Mouse (Mus musculus) forebrain, embryonic 12.5 days (tissue): ENCODE results near the gene Degs2. TPM values are rescaled to one million over a fixed set of nuclear protein-coding genes. Genes with fewer than 3 reads are reported as not detected.
A peak's percentile ranks its signal among the peaks of the same experiment; 100 is the strongest.

Source experiments
- ATAC-seq: fragments of 200-750 bp; cut with Nextera tagmentation; 2 replicates; pipeline ENCODE4 v1.8.0; 2017; ENCODE audit warnings: moderate TSS enrichment; ENCODE audit not compliant: low FRiP score
- H3K27ac ChIP-seq: fragments of 300-500 bp; sonication (generic); 2 replicates; pipeline ENCODE4 v1.5.1; 2016; ENCODE audit warnings: mild to moderate bottlenecking
- H3K27me3 ChIP-seq: fragments of 300-500 bp; sonication (generic); 2 replicates; pipeline ENCODE4 v1.6.1; 2016; ENCODE audit warnings: mild to moderate bottlenecking
- H3K36me3 ChIP-seq: fragments of 300-500 bp; sonication (generic); replicated peaks from 2 replicates; pipeline ENCODE4 v1.6.1; 2016; ENCODE audit warnings: mild to moderate bottlenecking
- H3K4me1 ChIP-seq: fragments of 300-500 bp; sonication (generic); 2 replicates; pipeline ENCODE4 v1.6.1; 2016
- H3K4me2 ChIP-seq: fragments of 300-500 bp; sonication (generic); 2 replicates; pipeline ENCODE4 v1.6.1; 2016; ENCODE audit warnings: mild to moderate bottlenecking, moderate library complexity
- H3K4me3 ChIP-seq: fragments of 300-500 bp; sonication (generic); replicated peaks from 2 replicates; pipeline ENCODE4 v1.5.1; 2016; ENCODE audit warnings: mild to moderate bottlenecking
- H3K9ac ChIP-seq: fragments of 300-500 bp; sonication (generic); 2 replicates; pipeline ENCODE4 v1.6.1; 2016; ENCODE audit warnings: mild to moderate bottlenecking
- H3K9me3 ChIP-seq: fragments of 300-500 bp; sonication (generic); 2 replicates; pipeline ENCODE4 v1.6.1; 2016
- WGBS: fragments of 180-500 bp; shearing (Covaris S2); methylation state at CpG from one replicate; pipeline ENCODE4 v1.1.7; 2016; 5-methylcytosine and 5-hydroxymethylcytosine counted together
- polyA plus RNA-seq: library from polyadenylated mRNA; unstranded; fragments of >200 nt; fragmentation: Nextera tagmentation; extraction: Ambion mirVana; gene quantifications from 2 replicates; pipeline ENCODE4 v1.2.1, GENCODE M21; 2016

The Degs2 gene
- polyA plus RNA-seq, 1 experiment from 2014 or later, result 2.4 TPM

GRCm38 (mm10) chr12:108674502-108674901, 27.6 kb downstream of the Degs2 start:
- WGBS, result 86% methylated on average over 4 of the region's 4 CpGs
- no peaks in the 10 kb centered on the region for H3K4me1 ChIP-seq
- H3K9me3 ChIP-seq, result no peaks in the 10 kb centered on the region
- H3K27me3 ChIP-seq, result no peaks in the 10 kb centered on the region
- H3K9ac ChIP-seq, result no peak overlapping the region
- ATAC-seq, result no peak
- H3K4me2 ChIP-seq, result no peak overlapping the region
- no peak overlapping the region for H3K4me3 ChIP-seq
- H3K36me3 ChIP-seq, result peaks cover 84% of the 10 kb centered on the region
- no peak overlapping the region for H3K27ac ChIP-seq

DNA sequence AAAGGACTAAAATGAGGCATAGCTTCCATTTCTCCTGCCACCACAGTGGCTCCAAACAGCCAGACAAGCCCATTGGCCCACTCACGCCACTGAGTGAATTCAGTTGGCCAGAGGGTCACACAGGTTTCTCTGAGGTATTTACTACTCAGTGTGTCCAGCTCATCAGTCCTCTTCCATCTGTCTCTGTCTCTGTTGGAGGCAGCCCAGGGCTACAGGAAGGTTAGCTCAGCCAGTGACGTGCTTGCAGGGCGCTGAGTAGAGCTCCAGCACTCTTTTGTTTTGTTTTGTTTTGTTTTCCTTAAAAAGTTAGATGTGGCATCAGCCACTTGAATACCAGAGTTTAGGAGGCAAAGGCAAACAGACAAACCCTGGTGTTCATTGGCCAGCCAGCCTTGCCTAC, 28.6 kb downstream of the Degs2 start:
- Histone ChIP-seq H3K4me3 (no peak overlapping the region), H3K36me3 (peaks cover 75% of the 10 kb centered on the region), H3K4me2 (no peak overlapping the region), H3K9me3 (no peaks in the 10 kb centered on the region), H3K4me1 (peaks cover 4% of the 10 kb centered on the region; the same call in 1 of the 2 replicates), H3K27ac (no peak overlapping the region), H3K27me3 (no peaks in the 10 kb centered on the region), H3K9ac (no peak overlapping the region)
- no peak for ATAC-seq
- WGBS, result 77% methylated on average over 3 of the region's 3 CpGs

- Histone ChIP-seq H3K27ac (no peak overlapping the region), H3K4me3 (no peak overlapping the region), H3K27me3 (no peaks in the 10 kb centered on the region), H3K9me3 (no peaks in the 10 kb centered on the region), H3K4me2 (no peak overlapping the region), H3K36me3 (peaks cover 73% of the 10 kb centered on the region), H3K4me1 (peaks cover 7% of the 10 kb centered on the region; the same call in 1 of the 2 replicates), H3K9ac (no peak overlapping the region)
- ATAC-seq, result no peak
- WGBS, result 92% methylated on average over 4 of the region's 4 CpGs
Observed at GRCm38 (mm10) chr12:108672908-108673307, 29.2 kb downstream of the Degs2 start.

- 95% methylated on average over 2 of the region's 2 CpGs for WGBS
- no peak for ATAC-seq
- Histone ChIP-seq H3K36me3 (peaks cover 66% of the 10 kb centered on the region), H3K4me2 (no peak overlapping the region), H3K27me3 (no peaks in the 10 kb centered on the region), H3K9ac (no peak overlapping the region), H3K9me3 (no peaks in the 10 kb centered on the region), H3K27ac (no peak overlapping the region), H3K4me1 (peaks cover 7% of the 10 kb centered on the region; the same call in 1 of the 2 replicates), H3K4me3 (no peak overlapping the region)
Observed at GRCm38 (mm10) chr12:108671541-108671940, 30.6 kb downstream of the Degs2 start.

DNA sequence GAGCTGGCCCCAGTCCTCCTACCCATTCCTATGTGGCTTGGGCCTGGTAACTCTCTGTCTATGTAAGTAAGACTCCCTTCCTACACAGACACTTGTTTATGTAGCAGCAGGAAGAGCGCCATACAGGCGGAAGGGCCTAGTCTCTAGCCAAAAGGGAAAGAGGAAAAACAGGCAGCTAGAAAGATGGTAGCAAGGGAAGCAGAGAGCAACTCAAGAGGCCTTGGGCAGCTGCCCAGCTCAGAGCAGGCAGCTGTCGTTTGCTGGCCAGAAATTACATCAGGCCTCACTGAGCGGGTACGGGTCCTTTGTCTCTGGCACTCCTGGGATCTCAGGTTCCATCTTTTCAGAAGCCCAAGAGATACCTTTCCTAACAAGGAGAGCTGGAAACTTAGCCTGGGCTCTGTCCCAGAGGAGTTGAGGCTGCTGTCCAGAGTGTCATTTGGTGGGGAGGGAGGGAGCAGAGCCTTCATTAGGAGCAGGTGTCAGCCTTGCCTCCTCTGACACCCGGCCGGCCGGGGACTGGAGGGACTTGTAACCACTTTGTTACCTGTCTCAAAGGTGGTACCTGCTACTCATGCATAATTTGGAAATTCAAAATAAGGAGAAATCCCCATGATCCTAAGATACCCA, 33.4 kb downstream of the Degs2 start:
- Histone ChIP-seq H3K4me1 (peaks cover 7% of the 10 kb centered on the region; the same call in 1 of the 2 replicates), H3K9ac (no peak overlapping the region), H3K4me2 (no peak overlapping the region), H3K36me3 (peaks cover 57% of the 10 kb centered on the region), H3K27ac (peak overlapping the region; percentile 39; the same call in 1 of the 2 replicates), H3K27me3 (no peaks in the 10 kb centered on the region), H3K4me3 (no peak overlapping the region), H3K9me3 (no peaks in the 10 kb centered on the region)
- ATAC-seq, result no peak
- WGBS, result 85% methylated on average over 8 of the region's 8 CpGs

DNA sequence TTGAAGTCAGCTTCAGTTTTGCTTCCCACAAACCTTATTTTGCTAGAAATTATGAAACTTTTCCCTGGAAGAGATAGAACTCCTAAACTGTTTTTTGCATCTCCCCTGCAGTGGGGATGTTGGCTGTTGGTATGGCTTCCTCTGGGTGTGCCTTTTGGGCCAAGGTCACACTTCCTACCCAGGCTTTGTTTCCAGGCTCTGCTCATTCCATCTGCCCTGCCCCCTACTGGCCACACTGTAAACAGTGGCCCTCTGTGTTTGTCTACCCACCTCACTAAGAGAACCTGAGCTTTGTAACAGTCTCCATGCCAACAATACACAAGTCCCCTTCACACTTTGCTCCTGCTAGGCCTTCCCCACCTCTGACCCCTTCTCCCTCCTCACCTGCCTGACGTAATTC, 44.8 kb downstream of the Degs2 start:
- no peak overlapping the region for H3K4me2 ChIP-seq
- no peak overlapping the region for H3K9ac ChIP-seq
- peak; percentile 20; the same call in 1 of the 2 replicates for ATAC-seq
- 75% methylated on average over 1 of the region's 1 CpGs for WGBS
- H3K4me3 ChIP-seq, result no peak overlapping the region
- no peaks in the 10 kb centered on the region for H3K27me3 ChIP-seq
- peaks cover 62% of the 10 kb centered on the region for H3K36me3 ChIP-seq
- H3K9me3 ChIP-seq, result no peaks in the 10 kb centered on the region
- H3K27ac ChIP-seq, result no peak overlapping the region
- no peaks in the 10 kb centered on the region for H3K4me1 ChIP-seq

DNA sequence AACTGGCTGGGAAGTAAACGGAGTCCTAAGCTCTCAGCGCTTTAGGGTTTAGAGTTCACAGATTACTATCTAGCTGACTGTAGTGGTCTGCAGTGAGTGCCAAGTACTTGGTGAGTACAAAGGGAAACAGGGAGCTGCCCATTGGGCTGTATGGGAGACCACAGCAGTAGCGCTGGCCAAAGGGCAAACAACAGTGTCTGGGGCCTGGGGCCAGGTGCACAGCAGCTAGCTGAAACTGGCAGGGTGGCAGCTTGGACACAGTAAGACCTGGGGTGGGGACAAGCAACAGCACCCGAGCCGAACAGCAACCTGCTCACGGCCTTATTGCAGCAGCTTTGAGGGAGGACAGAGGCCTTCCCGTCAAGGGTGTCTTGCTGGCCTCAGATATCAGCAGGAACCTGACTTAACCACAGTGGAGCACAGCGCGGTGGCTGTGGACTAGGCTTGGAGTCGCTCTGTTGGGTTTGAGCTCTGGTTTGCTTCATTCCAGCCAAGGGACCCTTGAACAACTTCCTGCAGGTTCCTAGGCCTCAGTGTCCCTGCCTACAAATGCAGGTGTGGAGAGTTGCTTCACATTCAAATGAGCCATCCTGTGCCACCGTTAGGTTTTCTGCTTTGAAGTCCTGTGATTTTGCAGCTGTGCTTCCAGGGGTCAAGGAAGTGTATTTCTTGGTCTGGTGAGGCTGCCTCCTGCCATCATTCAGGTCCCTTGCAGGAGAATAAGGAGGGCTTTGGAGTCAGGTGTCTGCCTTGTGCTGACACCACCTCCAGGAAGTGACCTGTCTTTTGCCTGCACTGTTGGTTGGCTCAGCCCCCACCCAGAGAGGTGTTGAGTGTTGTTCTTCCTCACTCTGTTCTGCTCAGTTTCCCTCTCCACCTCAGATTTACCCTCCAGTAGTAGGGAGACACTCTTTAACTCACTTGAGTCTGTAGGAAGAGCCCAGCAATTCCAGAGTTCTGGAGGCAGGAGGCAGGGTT, 48.5 kb downstream of the Degs2 start:
- no peak overlapping the region for H3K9ac ChIP-seq
- no peak for ATAC-seq
- no peak overlapping the region for H3K27ac ChIP-seq
- H3K4me2 ChIP-seq, result no peak overlapping the region
- H3K4me3 ChIP-seq, result no peak overlapping the region
- no peaks in the 10 kb centered on the region for H3K4me1 ChIP-seq
- peaks cover 77% of the 10 kb centered on the region for H3K36me3 ChIP-seq
- H3K9me3 ChIP-seq, result no peaks in the 10 kb centered on the region
- WGBS, result 91% methylated on average over 11 of the region's 11 CpGs
- H3K27me3 ChIP-seq, result no peaks in the 10 kb centered on the region

GRCm38 (mm10) chr12:108651053-108651660, 51.0 kb downstream of the Degs2 start:
- 64% methylated on average over 7 of the region's 7 CpGs for WGBS

DNA sequence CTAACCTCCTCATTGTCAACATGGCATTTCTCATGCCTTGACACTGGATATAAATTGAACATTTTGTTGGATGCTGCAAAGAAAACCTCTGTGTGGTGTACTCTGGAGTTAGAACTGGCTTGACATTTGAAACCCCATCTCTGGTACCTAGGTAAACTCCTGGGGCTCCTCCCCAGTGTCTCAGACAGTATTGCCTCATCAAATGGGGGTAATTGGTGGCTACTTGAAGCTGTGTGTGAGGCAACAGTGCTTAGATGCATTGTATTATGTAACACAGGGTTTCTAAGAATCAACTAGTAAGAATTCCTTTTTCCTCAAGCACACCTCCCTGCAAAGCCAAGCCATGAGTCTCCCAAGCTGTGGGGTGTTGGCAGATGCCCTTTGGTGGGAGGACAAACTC, 54.3 kb downstream of the Degs2 start:
- peaks cover 49% of the 10 kb centered on the region for H3K36me3 ChIP-seq

More at GRCm38 (mm10) chr12:108651053-108651660, 51.0 kb downstream of the Degs2 start:
- no peak for ATAC-seq
- Histone ChIP-seq H3K4me2 (no peak overlapping the region), H3K4me3 (no peak overlapping the region), H3K4me1 (no peaks in the 10 kb centered on the region), H3K9me3 (no peaks in the 10 kb centered on the region), H3K27ac (no peak overlapping the region), H3K36me3 (peaks cover 75% of the 10 kb centered on the region), H3K9ac (no peak overlapping the region), H3K27me3 (no peaks in the 10 kb centered on the region)

GRCm38 (mm10) chr12:108646234-108646633, 55.9 kb downstream of the Degs2 start:
- Histone ChIP-seq H3K4me3 (no peak overlapping the region), H3K9ac (no peak overlapping the region), H3K4me1 (no peaks in the 10 kb centered on the region), H3K9me3 (no peaks in the 10 kb centered on the region), H3K27ac (no peak overlapping the region), H3K27me3 (no peaks in the 10 kb centered on the region), H3K4me2 (no peak overlapping the region), H3K36me3 (peaks cover 34% of the 10 kb centered on the region)
- no peak for ATAC-seq
- WGBS, result 95% methylated on average over 1 of the region's 1 CpGs

More for the DNA sequence above, 54.3 kb downstream of the Degs2 start:
- H3K27ac ChIP-seq, result no peak overlapping the region
- H3K9me3 ChIP-seq, result no peaks in the 10 kb centered on the region
- no peaks in the 10 kb centered on the region for H3K27me3 ChIP-seq
- H3K4me3 ChIP-seq, result no peak overlapping the region
- H3K9ac ChIP-seq, result no peak overlapping the region
- no peak for ATAC-seq
- H3K4me1 ChIP-seq, result no peaks in the 10 kb centered on the region
- no peak overlapping the region for H3K4me2 ChIP-seq

DNA sequence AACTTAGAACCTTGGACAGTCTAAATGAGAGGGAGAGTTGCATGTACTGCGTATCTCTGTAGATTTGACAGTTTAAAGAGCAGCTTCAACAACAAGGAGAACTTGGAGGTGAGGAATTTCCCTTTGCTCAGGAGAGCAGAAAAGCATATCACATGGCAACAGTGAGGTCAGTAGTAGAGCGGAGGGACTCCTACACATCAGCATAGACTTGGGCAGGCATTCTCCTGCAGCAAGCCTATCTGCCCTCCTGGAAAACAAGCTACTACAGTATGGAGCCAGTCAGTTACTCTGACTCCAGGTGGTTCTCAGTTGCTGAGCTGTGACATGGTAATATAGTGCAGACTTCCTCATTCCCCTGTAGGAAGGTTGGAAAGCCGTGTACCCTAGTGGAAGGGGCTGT, 60.1 kb downstream of the Degs2 start:
- no peak overlapping the region for H3K9ac ChIP-seq
- no peaks in the 10 kb centered on the region for H3K27me3 ChIP-seq
- WGBS, result over 99% methylated on average over 3 of the region's 3 CpGs
- no peak overlapping the region for H3K4me3 ChIP-seq
- no peak overlapping the region for H3K4me2 ChIP-seq
- H3K4me1 ChIP-seq, result no peaks in the 10 kb centered on the region
- H3K9me3 ChIP-seq, result no peaks in the 10 kb centered on the region
- H3K27ac ChIP-seq, result no peak overlapping the region
- no peak for ATAC-seq
- no peaks in the 10 kb centered on the region for H3K36me3 ChIP-seq

- Histone ChIP-seq H3K27me3 (no peaks in the 10 kb centered on the region), H3K4me2 (no peak overlapping the region), H3K4me3 (no peak overlapping the region), H3K27ac (no peak overlapping the region), H3K36me3 (no peaks in the 10 kb centered on the region), H3K4me1 (no peaks in the 10 kb centered on the region), H3K9me3 (no peaks in the 10 kb centered on the region), H3K9ac (no peak overlapping the region)
- 96% methylated on average over 3 of the region's 3 CpGs for WGBS
- ATAC-seq, result no peak
Observed at GRCm38 (mm10) chr12:108639126-108639525, 63.0 kb downstream of the Degs2 start.
